In the genomic region with DNA sequence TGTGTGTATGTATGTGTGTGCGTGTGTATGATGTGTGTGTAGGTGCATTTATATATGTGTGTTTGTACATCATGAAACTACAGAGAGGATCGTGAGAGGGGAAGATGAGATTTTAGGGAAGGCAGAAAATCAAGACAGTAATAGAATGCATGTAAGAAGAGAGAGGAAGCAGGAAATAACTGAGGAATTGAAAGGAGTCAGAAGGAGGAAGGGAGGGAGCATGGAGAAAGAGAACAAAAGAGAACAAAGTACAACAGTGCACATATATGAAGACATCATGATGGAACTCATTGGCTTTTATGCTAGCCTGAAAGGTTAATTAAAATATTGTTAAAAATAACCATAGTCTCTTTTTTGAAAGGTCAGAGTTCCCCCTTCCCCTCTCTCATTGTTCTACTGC, we compare ENCODE assay signal across 26 mouse cellular contexts.
"Had no signal": no experiment of that assay in that cellular context is flagged by ENCODE, and none has a peak within 500 bp of the region (broad histone marks: within the 10 kb centered on the region; RNA-seq: fewer than 3 reads in every experiment).

No protein-coding gene starts in this region.

- DNase-seq: forebrain, postnatal 0 days; gastrocnemius, postnatal 14 days; gastrocnemius, postnatal 36 days; heart, adult 18-20 months; heart, postnatal 10 days; heart, postnatal 4 days; kidney, adult 11 months; kidney, adult 2 months; kidney, adult 9 months; kidney, postnatal 14 days; kidney, postnatal 4 days; liver had no signal

- H3K27ac ChIP-seq: heart, embryonic 10.5 days; hindbrain, embryonic 10.5 days; hindbrain, embryonic 12.5 days; hindbrain, embryonic 14.5 days; kidney, embryonic 15.5 days; kidney, postnatal 0 days; layer of hippocampus, adult 2 months; left cerebral cortex, adult 2 months; limb, embryonic 10.5 days; limb, embryonic 12.5 days had no signal

- H3K27me3 ChIP-seq: heart, embryonic 12.5 days; hindbrain, embryonic 12.5 days; kidney, embryonic 15.5 days; limb, embryonic 12.5 days had no signal

- H3K4me1 ChIP-seq: heart, embryonic 10.5 days; heart, embryonic 12.5 days; hindbrain, embryonic 10.5 days; hindbrain, embryonic 12.5 days; kidney, embryonic 15.5 days; limb, embryonic 10.5 days; limb, embryonic 12.5 days had no signal

- ATAC-seq: forebrain, postnatal 0 days; hindbrain, embryonic 16.5 days; intestine, embryonic 16.5 days had no signal

- H3K9me3 ChIP-seq: heart, embryonic 10.5 days; hindbrain, embryonic 10.5 days; hindbrain, embryonic 12.5 days; kidney, embryonic 15.5 days; limb, embryonic 10.5 days; limb, embryonic 12.5 days had no signal

- H3K36me3 ChIP-seq: heart, embryonic 10.5 days; heart, embryonic 12.5 days; hindbrain, embryonic 10.5 days; hindbrain, embryonic 12.5 days; kidney, embryonic 15.5 days; limb, embryonic 10.5 days; limb, embryonic 12.5 days had no signal

- H3K9ac ChIP-seq: forebrain, postnatal 0 days; heart, embryonic 12.5 days; hindbrain, embryonic 12.5 days; hindbrain, embryonic 14.5 days; kidney, embryonic 15.5 days; limb, embryonic 12.5 days had no signal

- H3K4me2 ChIP-seq: heart, embryonic 12.5 days; hindbrain, embryonic 12.5 days; hindbrain, embryonic 14.5 days; kidney, embryonic 15.5 days; limb, embryonic 12.5 days; liver, embryonic 11.5 days had no signal

- H3K4me3 ChIP-seq: heart, embryonic 10.5 days; heart, embryonic 12.5 days; hindbrain, embryonic 10.5 days; hindbrain, embryonic 12.5 days; kidney, embryonic 15.5 days; layer of hippocampus, adult 2 months; left cerebral cortex, adult 2 months; limb, embryonic 10.5 days; limb, embryonic 12.5 days had no signal
